Mouse (Mus musculus) ES-Bruce4 (cell line): ENCODE data around the gene Galnt12. TPM values are rescaled to one million over a fixed set of nuclear protein-coding genes. Genes with fewer than 3 reads are reported as not detected.

Experiments
- H3K27ac ChIP-seq: 2 replicates; pipeline ENCODE4 v1.5.1; 2012; ENCODE audit warnings: low read length, inconsistent platforms; ENCODE audit not compliant: insufficient read depth
- H3K27me3 ChIP-seq: 2 replicates; pipeline ENCODE4 v1.6.1; 2012; ENCODE audit warnings: mild to moderate bottlenecking, low read length, inconsistent platforms; ENCODE audit not compliant: control insufficient read depth, poor library complexity, insufficient read depth, severe bottlenecking
- H3K36me3 ChIP-seq: 2 replicates; pipeline ENCODE4 v1.6.1; 2012; ENCODE audit warnings: inconsistent platforms, mild to moderate bottlenecking, low read length, moderate library complexity; ENCODE audit not compliant: control insufficient read depth, poor library complexity, insufficient read depth, severe bottlenecking
- H3K4me1 ChIP-seq: one replicate; pipeline ENCODE4 v1.8.1; 2011; ENCODE audit warnings: low read length; ENCODE audit not compliant: control insufficient read depth, insufficient read depth
- H3K4me3 ChIP-seq: 2 replicates; pipeline ENCODE4 v1.5.1; 2011; ENCODE audit warnings: low read depth, mild to moderate bottlenecking, low read length
- H3K9ac ChIP-seq: 2 replicates; pipeline ENCODE4 v1.6.1; 2012; ENCODE audit warnings: low read depth, mild to moderate bottlenecking, inconsistent platforms; ENCODE audit not compliant: poor library complexity, severe bottlenecking
- H3K9me3 ChIP-seq: replicated peaks from 2 replicates; pipeline ENCODE4 v1.6.1; 2012; ENCODE audit warnings: mild to moderate bottlenecking, low read length, inconsistent platforms; ENCODE audit not compliant: control insufficient read depth, poor library complexity, insufficient read depth, severe bottlenecking
- CTCF ChIP-seq: IDR thresholded peaks from one replicate; pipeline ENCODE4 v1.8.1; 2011; ENCODE audit warnings: low read depth, low read length
- EP300 ChIP-seq: IDR thresholded peaks from 2 replicates; pipeline ENCODE4 v1.6.1; 2011; ENCODE audit warnings: low read depth, low read length; ENCODE audit not compliant: insufficient read depth
- POLR2A ChIP-seq: IDR thresholded peaks from one replicate; pipeline ENCODE4 v1.8.1; 2011; ENCODE audit warnings: low read length; ENCODE audit not compliant: insufficient read depth
- polyA plus RNA-seq: library from polyadenylated mRNA; stranded (reverse); fragments of >200 nt; gene quantifications from 2 replicates; pipeline ENCODE4 v1.2.4, GENCODE M21; 2011; ENCODE audit warnings: low read depth; ENCODE audit not compliant: missing spikeins, insufficient read depth, insufficient read length

The Galnt12 gene
- polyA plus RNA-seq, result 4.5 and 4.9 TPM in 2 replicates

DNA sequence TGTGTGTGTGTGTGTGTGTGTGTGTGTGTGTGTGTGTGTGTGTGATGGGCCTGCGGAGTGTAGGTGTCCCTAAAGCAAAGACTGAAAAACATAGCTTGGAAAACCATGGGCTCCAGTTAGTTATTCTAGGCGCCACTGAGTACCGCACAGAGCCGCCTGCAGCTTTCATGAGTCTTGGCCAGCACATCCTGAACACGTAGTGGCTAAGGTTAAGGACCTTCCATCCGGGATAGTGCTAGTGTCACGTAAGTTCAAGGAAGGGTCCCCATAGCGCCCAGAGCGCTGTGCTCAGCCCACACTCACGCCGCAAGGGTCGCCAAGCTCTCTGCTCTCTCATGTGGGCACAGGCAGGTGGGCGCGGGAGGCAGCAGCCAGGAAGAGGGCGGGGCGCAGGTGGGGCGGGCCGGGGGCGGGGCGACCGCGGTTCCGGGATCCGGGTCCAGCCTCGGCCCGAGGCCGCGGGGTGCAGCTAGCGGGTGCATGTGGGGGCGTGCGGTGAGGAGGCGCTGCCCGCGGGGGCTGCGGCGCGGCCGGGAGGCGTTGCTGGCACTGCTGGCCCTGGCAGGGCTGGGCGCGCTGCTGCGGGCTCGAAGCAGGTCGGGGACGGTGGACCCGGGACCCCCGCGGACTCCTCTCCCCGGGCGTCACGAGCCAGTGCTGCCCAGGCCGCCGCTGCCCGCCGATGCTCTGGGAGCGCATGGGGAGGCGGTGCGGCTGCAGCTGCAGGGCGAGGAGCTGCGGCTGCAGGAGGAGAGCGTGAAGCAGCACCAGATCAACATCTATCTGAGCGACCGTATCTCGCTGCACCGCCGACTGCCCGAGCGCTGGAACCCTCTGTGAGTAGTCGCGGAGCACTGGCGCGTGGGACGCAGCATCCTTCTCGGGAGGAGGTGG, at the start of gene Galnt12:
Gene Galnt12, plus strand, starts transcription at position 417 of the 894 bp plus-strand sequence.
- peaks cover 4% of the 10 kb centered on the region; the same call in 1 of the 2 replicates for H3K27me3 ChIP-seq
- TF ChIP-seq EP300 (no peak), CTCF (no peak), POLR2A (no peak)
- H3K9ac ChIP-seq, result peak within 1 kb of the TSS; percentile 61
- H3K9me3 ChIP-seq, result no peaks in the 10 kb centered on the region
- no peak within 1 kb of the TSS for H3K27ac ChIP-seq
- H3K4me3 ChIP-seq, result peak within 1 kb of the TSS; percentile 60
- no peaks in the 10 kb centered on the region for H3K36me3 ChIP-seq
- H3K4me1 ChIP-seq, result peaks cover 2% of the 10 kb centered on the region

GRCm38 (mm10) chr4:47043866-47044265, 47.8 kb upstream of the Galnt12 start:
- Histone ChIP-seq H3K36me3 (no peaks in the 10 kb centered on the region), H3K4me3 (no peak overlapping the region), H3K9ac (no peak overlapping the region), H3K4me1 (no peaks in the 10 kb centered on the region), H3K9me3 (no peaks in the 10 kb centered on the region), H3K27ac (no peak overlapping the region), H3K27me3 (no peaks in the 10 kb centered on the region)
- TF ChIP-seq CTCF (no peak), POLR2A (no peak), EP300 (no peak)

DNA sequence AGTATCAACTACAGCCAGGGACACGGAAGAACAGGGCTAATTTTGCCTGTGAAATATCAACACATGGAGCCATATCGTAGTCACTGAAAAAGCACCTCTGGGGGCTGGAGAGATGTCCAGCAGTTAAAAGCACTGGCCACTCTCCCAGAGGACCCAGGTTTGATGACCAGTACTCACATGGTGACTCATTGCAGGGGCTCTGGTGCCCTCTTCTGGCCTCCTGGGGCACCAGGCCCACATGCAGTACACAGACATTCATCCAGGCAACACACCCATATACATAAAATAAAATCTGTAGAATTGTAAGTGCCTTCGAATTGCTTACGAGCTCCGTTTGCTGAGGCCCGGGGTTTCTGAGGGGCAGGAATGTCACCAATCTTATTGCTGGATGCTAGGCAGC, 44.7 kb upstream of the Galnt12 start:
- TF ChIP-seq CTCF (peak; percentile 47), POLR2A (no peak), EP300 (no peak)
- H3K27me3 ChIP-seq, result no peaks in the 10 kb centered on the region

DNA sequence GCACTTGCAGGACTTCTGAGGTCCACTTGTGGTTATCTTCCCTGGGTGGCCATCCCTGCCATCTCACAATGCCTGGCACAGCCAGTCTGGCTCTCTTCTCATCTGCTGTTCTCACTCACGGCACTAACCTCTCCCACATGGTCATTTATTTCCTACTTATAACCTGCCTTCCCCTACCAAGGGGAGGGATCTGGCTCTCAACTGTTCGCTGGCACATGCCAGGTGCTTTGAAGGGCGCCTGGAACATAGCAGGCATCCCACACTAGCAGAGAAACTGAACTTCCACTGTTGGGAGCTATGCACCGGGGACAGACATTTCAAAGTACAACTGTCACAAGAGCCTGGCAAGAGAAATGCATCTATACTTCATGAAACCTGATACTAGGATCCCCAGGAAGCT, 43.9 kb upstream of the Galnt12 start:
- TF ChIP-seq POLR2A, result no peak
- no peak for TF ChIP-seq CTCF
- no peak for TF ChIP-seq EP300
- Histone ChIP-seq H3K36me3 (no peaks in the 10 kb centered on the region), H3K4me1 (no peaks in the 10 kb centered on the region), H3K4me3 (no peak overlapping the region), H3K9me3 (no peaks in the 10 kb centered on the region), H3K27me3 (no peaks in the 10 kb centered on the region), H3K9ac (no peak overlapping the region), H3K27ac (no peak overlapping the region)

More for the DNA sequence above, 44.7 kb upstream of the Galnt12 start:
- no peaks in the 10 kb centered on the region for H3K4me1 ChIP-seq
- H3K36me3 ChIP-seq, result no peaks in the 10 kb centered on the region
- no peak overlapping the region for H3K9ac ChIP-seq
- H3K9me3 ChIP-seq, result no peaks in the 10 kb centered on the region
- no peak overlapping the region for H3K4me3 ChIP-seq
- no peak overlapping the region for H3K27ac ChIP-seq

- no peak for TF ChIP-seq POLR2A
- TF ChIP-seq EP300, result no peak
- TF ChIP-seq CTCF, result no peak
- no peaks in the 10 kb centered on the region for H3K4me1 ChIP-seq
- H3K9ac ChIP-seq, result no peak overlapping the region
- H3K36me3 ChIP-seq, result no peaks in the 10 kb centered on the region
- H3K27me3 ChIP-seq, result no peaks in the 10 kb centered on the region
- no peaks in the 10 kb centered on the region for H3K9me3 ChIP-seq
- H3K27ac ChIP-seq, result no peak overlapping the region
- no peak overlapping the region for H3K4me3 ChIP-seq
Observed at GRCm38 (mm10) chr4:47049216-47049615, 42.5 kb upstream of the Galnt12 start.

DNA sequence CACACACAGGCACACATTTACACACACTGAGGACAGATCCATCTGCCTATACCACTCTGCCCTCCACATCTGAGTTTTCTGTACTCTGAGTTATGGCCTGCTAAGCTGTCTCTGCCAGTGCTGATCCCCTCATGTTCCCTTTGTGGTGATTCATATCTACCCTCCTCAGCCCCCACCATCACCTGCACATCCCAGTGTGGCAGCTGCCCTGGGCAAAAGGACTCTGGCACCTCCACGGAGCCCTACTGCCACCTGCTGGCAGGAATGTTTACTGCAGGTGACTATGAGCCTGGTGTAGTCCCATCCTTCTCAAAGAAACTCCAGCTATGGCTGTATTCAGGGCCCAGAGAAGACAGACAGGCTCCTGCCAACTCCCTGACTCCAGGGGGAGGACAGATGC, 41.5 kb upstream of the Galnt12 start:
- Histone ChIP-seq H3K9ac (no peak overlapping the region), H3K36me3 (no peaks in the 10 kb centered on the region), H3K4me3 (no peak overlapping the region), H3K27ac (no peak overlapping the region), H3K4me1 (no peaks in the 10 kb centered on the region), H3K9me3 (no peaks in the 10 kb centered on the region), H3K27me3 (no peaks in the 10 kb centered on the region)
- TF ChIP-seq CTCF (peak; percentile 81), POLR2A (no peak)
